Mouse (Mus musculus) CD4-positive, CD25-positive, alpha-beta regulatory T cell, adult 9 weeks (primary cell): Measurements from ENCODE around the gene Snapc2. TPM values are rescaled to one million over a fixed set of nuclear protein-coding genes. Genes with fewer than 3 reads are reported as not detected.

Experiments used
- polyA plus RNA-seq: library from polyadenylated mRNA; unstranded; fragments of 100-300 nt; shearing (Covaris generic); gene quantifications from one replicate; pipeline ENCODE4 v1.2.1, GENCODE M21; 2017

Snapc2 gene
- 33.3 TPM for polyA plus RNA-seq

DNA sequence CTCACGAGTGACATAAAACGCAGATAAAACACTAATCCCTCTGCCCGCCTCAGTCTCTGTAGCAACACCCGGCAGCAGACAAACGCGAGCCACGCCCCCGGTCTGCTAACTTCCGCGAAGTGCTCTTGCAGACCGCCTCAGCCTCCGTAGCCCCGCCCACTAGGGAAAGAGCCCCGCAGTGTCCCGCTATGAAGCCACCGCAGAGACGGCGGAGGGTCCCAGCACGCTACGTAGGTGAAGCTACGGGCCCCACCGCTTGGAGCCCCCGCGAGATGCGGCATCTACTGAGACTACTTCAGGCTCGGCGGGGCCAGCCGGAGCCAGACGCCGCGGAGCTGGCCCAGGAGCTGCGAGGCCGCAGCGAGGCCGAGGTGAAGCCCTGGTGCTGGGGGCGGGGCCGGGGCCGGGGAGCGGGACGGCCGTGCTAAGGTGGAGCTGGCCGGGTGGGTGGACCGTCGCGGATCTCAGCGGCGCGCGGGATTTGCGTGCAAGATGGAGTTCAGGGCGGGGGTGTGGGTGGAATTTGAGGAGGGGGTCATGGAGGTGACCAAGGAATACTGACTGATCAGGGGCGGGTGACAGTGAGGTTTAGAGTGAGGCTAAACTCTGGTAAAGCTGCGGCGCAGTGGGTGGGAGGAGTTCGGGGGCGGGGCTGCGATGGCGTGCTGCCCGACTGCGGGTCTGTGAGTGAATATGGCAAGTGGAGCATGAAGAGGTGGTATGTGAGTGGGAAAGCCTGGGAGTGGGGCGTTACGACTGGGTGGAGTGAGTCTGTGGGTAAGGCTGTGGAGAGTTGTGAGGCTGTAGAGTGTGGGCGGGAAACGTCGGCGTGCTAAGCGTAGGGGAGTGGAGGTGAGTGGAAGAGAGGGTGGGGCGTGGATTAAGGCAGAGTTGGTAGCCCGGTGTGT is at the start of gene Snapc2:
TSS of gene Snapc2 (plus strand) at position 147 of the 908 bp plus-strand sequence.

GRCm38 (mm10) chr8:4216791-4217621 is 35.9 kb upstream of the Snapc2 start, which contains the start of gene Prr36:
TSS of gene Prr36 (minus strand) at chr8:4217459.

GRCm38 (mm10) chr8:4226739-4227347 is 26.0 kb upstream of the Snapc2 start, which contains the start of gene Lrrc8e:
TSS of gene Lrrc8e (plus strand) at chr8:4226827.

DNA sequence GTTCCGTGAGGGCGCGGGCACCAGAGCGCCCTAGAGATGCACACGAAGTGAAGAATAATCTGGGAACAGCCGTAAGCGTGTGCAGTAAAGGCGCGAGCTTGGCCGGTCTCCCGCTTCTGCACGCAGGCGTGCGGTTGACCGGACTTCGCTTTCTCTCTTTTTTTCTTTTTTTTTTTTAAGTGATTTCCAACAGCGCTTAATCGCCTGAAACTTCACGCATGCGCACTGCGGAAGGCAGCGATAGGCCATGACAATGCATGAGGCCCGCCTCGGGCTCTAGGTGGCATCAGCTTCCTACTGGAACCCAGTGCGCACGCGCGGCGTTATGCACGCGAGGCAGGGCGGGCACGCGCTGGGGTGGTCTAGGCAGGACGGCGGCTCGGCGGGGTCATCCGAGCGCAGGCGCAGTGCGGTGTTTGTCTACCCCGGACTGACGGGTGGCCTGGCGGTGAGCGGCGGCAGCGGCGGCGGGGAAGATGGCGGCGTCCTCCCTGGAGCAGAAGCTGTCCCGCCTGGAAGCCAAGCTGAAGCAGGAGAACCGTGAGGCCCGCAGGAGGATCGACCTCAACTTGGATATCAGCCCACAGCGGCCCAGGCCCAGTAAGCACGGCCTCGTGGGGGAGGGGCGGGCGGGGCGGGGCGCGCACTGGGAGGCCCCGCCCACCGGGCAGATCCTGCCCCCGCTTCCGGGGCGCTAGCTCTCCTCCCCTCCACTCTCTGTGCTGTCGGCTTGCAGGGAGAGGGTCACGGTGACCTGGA is 14.3 kb upstream of the Snapc2 start, which contains the start of the genes Map2k7 and Gm49320:
TSS of gene Map2k7 (plus strand) at position 307 of the 759 bp plus-strand sequence.
TSS of gene Gm49320 (plus strand) at position 432 of the 759 bp plus-strand sequence.

GRCm38 (mm10) chr8:4247951-4248540 is 4.8 kb upstream of the Snapc2 start, which contains the start of gene Tgfbr3l:
TSS of gene Tgfbr3l (plus strand) at chr8:4248214.

GRCm38 (mm10) chr8:4259125-4259804 is 6.4 kb downstream of the Snapc2 start, which contains the start of gene Ctxn1:
TSS of gene Ctxn1 (minus strand) at chr8:4259274.

DNA sequence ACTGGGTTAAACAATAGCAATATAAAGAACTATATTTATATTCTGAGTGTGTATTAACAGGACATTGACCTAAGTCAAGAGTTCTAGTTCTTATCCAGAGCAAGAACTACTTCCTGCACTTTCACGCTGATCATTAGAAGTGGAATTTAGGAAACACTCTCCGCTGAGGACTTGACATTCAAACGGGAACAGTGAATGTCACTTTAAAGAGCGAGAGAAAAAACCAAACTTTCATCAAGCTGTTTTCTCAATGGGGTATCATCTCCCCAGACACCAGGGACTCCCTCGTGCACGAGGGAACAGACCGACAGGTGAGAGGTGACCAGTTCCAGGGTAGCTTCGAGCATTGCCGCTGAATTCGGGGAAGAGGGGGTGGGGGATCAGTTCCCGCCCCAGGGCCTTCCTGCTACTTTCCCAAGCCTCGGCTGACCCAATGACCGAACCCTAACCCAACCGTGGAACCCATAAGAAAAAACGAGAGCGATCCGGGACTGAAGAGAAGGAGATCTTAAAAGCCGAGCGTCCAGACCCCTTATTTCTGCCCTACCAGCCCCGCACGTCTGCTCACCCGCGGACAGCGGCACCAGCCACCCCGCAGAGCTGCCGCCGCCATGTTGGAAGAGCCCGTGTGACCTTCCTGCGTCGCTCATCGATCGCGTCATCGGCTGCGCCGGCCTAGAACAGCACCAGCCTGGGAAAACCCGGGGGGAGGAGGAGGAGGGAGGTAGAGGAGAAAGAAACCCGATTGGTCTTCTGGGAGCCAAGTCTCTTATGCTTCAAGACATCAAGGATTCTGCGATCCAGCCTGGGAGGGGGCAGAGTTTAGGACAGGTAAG is 22.6 kb downstream of the Snapc2 start, which contains the start of gene Timm44:
TSS of gene Timm44 (minus strand) at position 639 of the 836 bp plus-strand sequence.

Other genes starting within 250 kb of the Snapc2 start
- not detected for gene Cd209f, start 147.2 kb upstream of the Snapc2 start, polyA plus RNA-seq
- not detected for gene Cd209g, start 119.0 kb upstream of the Snapc2 start, polyA plus RNA-seq
- 12.8 TPM for gene Evi5l, start 86.5 kb upstream of the Snapc2 start, polyA plus RNA-seq
- gene Prr36, start 35.6 kb upstream of the Snapc2 start, polyA plus RNA-seq, result 0.21 TPM
- gene Lrrc8e, start 26.3 kb upstream of the Snapc2 start, polyA plus RNA-seq, result 0.20 TPM
- gene Map2k7, start 14.3 kb upstream of the Snapc2 start, polyA plus RNA-seq, result 85.3 TPM
- gene Gm49320, start 14.2 kb upstream of the Snapc2 start, polyA plus RNA-seq, result 1.2 TPM
- gene Tgfbr3l, start 4.9 kb upstream of the Snapc2 start, polyA plus RNA-seq, result 10.7 TPM
- 0.22 TPM for gene Ctxn1, start 6.2 kb downstream of the Snapc2 start, polyA plus RNA-seq
- gene Timm44, start 22.8 kb downstream of the Snapc2 start, polyA plus RNA-seq, result 74.9 TPM
- gene Ccl25, start 72.1 kb downstream of the Snapc2 start, polyA plus RNA-seq, result 14.8 TPM
- 11.3 TPM for gene Elavl1, start 72.3 kb downstream of the Snapc2 start, polyA plus RNA-seq
- gene Cers4, start 239.9 kb downstream of the Snapc2 start, polyA plus RNA-seq, result 70.1 TPM